Mouse (Mus musculus): ENCODE data around the gene Aim2.

DNA sequence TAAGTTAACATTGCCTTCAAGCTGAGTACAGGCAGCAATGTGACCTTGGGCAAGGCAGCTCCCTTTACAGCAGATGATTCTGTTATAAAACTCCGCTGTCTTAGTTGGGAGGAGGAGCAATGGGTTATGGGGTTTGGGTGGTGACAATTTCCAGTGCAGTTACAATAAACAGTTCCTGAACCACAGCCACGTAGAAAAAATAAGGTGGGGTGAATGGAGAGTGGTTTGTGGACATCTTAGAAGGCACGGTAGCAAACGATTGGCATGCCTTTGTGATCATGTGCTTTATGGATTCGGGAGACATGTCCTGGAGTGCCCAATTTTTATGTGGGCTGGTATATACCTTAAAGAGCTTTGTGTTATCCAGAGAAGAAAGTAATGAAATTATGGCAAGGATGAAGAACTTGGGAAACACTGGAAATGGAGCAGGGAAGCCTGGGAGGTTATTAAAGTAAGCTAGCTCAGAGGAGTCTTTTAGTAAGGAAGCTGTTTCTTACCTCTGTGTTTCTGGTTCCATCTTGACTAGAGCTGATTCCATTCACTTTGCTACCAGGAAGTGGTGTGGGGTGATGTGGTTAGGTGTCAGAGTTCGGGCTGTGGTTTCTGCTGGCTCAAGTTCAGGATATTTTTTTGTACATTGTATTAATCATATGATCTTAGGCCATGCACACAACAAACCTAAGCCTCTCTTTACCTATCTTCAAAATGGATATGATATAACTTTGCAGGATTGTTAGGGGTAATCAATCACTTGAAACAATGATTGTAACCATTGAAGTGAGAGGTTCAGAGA is 86.7 kb downstream of the Aim2 start:
- TF ChIP-seq CTCF (IDR thresholded peaks at IDR 0.05; ENCODE audit: extremely low read depth, insufficient read length, insufficient replicate concordance, low read depth, low read length) (no peak), POLR2A (IDR thresholded peaks at IDR 0.05; ENCODE audit: low read depth, low read length) (no peak)
